Mouse (Mus musculus): ENCODE measurements at regions not wholly inside any gene's neighbourhood (a gene's known extent, or its start where the extent isn't known, plus 50 kb on each side); places are given as distances from the start of the nearest gene placed in this dataset.

DNA sequence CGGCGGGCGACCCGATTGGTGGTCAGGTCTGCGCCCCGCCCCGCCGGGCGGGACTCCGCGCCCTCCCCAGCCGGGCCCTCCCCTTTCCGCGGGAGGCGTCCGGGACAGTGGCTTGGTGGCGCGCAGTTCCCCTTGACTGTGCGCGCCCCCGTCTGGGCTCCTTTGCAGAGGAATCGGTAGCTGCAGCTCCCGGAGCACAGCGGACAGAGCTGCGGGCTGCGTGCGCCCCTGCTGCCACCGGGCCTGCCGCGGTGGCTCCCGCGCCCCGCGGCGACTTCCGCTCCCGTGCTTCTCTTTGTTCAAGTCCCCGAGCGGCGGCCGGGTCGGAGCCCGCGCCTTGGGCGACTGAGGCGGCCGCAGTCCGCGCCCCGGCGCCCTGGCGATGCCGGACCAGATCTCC is 566.6 kb upstream of the Gm21863 start:
- peak; percentile 5 for DNase-seq

All from gastrocnemius, postnatal 10 days (tissue).